Mouse (Mus musculus) megakaryocyte, embryonic 14.5 days (primary cell): ENCODE results near the gene Gm9495.
"Not testable (repeated sequence)": the region's sequence is repeated elsewhere in the genome, so short reads cannot be mapped to it uniquely, and the experiment has no call there.

Source experiments
- FLI1 ChIP-seq: IDR thresholded peaks from 2 replicates; pipeline ENCODE4 v1.6.1; 2012; ENCODE audit warnings: low read length, inconsistent platforms, mixed read lengths
- GATA1 ChIP-seq: IDR thresholded peaks from 3 replicates; pipeline ENCODE4 v1.6.1; 2012; ENCODE audit warnings: mixed read lengths, low read length, inconsistent platforms, borderline replicate concordance

DNA sequence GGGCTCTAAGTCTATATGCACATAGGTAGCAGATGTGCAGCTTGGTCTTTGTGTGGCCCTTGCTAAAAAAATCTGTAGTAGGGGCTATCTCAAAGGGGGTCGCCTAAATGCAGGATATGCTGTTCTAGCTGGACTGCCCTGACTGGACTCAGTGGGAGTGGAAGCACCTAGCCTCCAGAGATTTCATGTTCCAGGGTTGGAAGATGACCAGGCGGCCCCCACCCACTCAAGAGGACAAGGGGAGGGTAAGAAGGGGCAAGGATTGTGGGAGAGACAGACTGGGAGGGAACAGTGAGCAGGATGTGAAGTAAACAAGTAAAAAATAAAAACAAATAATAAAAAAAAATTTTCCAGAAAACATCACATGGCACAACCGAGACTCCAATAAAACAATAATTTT, 33.3 kb downstream of the Gm9495 start:
- not testable (repeated sequence) for TF ChIP-seq GATA1, FLI1
